Mouse (Mus musculus): Measurements from ENCODE around the gene Cfi. TPM values are rescaled to one million over a fixed set of nuclear protein-coding genes. Genes with fewer than 3 reads are reported as not detected.

Gene Cfi
- polyA plus RNA-seq, 1 experiment: not detected

- peaks cover 45% of the 10 kb centered on the region for H3K79me3 ChIP-seq (ENCODE audit: low read depth)
- TF ChIP-seq MAX (IDR thresholded peaks at IDR 0.05) (no peak), MYOD1 (IDR thresholded peaks at IDR 0.05; ENCODE audit: control insufficient read depth, insufficient read length, low read depth) (no peak), CEBPB (IDR thresholded peaks at IDR 0.05; ENCODE audit: low read depth) (no peak), USF1 (IDR thresholded peaks at IDR 0.05; ENCODE audit: low read depth) (no peak), MYOG (IDR thresholded peaks at IDR 0.05; ENCODE audit: control insufficient read depth, extremely low read depth, insufficient read length) (no peak), CTCF (IDR thresholded peaks at IDR 0.05; ENCODE audit: control insufficient read depth, insufficient read depth, insufficient read length) (no peak), FOSL1 (IDR thresholded peaks at IDR 0.05; ENCODE audit: insufficient read depth, low read length, poor library complexity, severe bottlenecking) (no peak)
- H3K27me3 ChIP-seq (ENCODE audit: control insufficient read depth, insufficient read depth, insufficient read length): no peaks in the 10 kb centered on the region
- peaks cover 45% of the 10 kb centered on the region for H3K36me3 ChIP-seq (ENCODE audit: control insufficient read depth, insufficient read depth)
- H3K79me2 ChIP-seq (ENCODE audit: control insufficient read depth, insufficient read depth): peaks cover 53% of the 10 kb centered on the region
- no peak overlapping the region for H3ac ChIP-seq (ENCODE audit: control insufficient read depth, insufficient read length, low read depth)
- H3K4me3 ChIP-seq (ENCODE audit: insufficient read depth, poor library complexity, severe bottlenecking): no peak overlapping the region
These were observed 9.0 kb upstream of the Cfi start for GRCm38 (mm10) chr3:129826691-129827090.

DNA sequence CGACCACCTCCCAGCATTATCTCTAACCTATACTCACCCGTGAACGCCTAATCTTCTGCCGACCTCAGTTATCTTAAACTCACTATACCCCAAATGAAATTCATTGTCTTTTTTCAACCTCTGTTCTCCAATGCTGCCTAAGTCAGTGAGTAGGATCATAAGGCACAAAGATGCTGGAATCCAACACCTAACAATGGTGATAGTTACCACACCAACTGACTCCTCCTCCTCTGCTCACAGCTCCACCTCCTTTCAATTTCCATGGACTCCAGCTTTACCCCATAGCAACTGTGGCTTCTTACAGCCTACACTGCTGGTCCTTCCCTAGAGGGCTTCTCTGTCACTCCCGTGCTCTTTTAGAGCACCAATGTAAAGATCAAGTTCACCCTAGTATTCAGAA lies 8.0 kb upstream of the Cfi start:
- Histone ChIP-seq H3K4me3 (ENCODE audit: insufficient read depth, poor library complexity, severe bottlenecking) (no peak overlapping the region), H3K27me3 (ENCODE audit: control insufficient read depth, insufficient read depth, insufficient read length) (no peaks in the 10 kb centered on the region), H3K79me3 (ENCODE audit: low read depth) (peaks cover 45% of the 10 kb centered on the region), H3K36me3 (ENCODE audit: control insufficient read depth, insufficient read depth) (peaks cover 40% of the 10 kb centered on the region), H3ac (ENCODE audit: control insufficient read depth, insufficient read length, low read depth) (no peak overlapping the region), H3K79me2 (ENCODE audit: control insufficient read depth, insufficient read depth) (peaks cover 53% of the 10 kb centered on the region)
- no peak for TF ChIP-seq USF1 (IDR thresholded peaks at IDR 0.05; ENCODE audit: low read depth)

GRCm38 (mm10) chr3:129830626-129831025 lies 5.1 kb upstream of the Cfi start:
- TF ChIP-seq CEBPB (IDR thresholded peaks at IDR 0.05; ENCODE audit: low read depth) (no peak), MAX (IDR thresholded peaks at IDR 0.05) (no peak), CTCF (IDR thresholded peaks at IDR 0.05; ENCODE audit: control insufficient read depth, insufficient read depth, insufficient read length) (no peak), MYOD1 (IDR thresholded peaks at IDR 0.05; ENCODE audit: control insufficient read depth, insufficient read length, low read depth) (no peak), FOSL1 (IDR thresholded peaks at IDR 0.05; ENCODE audit: insufficient read depth, low read length, poor library complexity, severe bottlenecking) (no peak), MYOG (IDR thresholded peaks at IDR 0.05; ENCODE audit: control insufficient read depth, extremely low read depth, insufficient read length) (no peak), USF1 (IDR thresholded peaks at IDR 0.05; ENCODE audit: low read depth) (no peak)
- Histone ChIP-seq H3ac (ENCODE audit: control insufficient read depth, insufficient read length, low read depth) (peak overlapping the region; percentile 98), H3K27me3 (ENCODE audit: control insufficient read depth, insufficient read depth, insufficient read length) (peaks cover 2% of the 10 kb centered on the region), H3K79me2 (ENCODE audit: control insufficient read depth, insufficient read depth) (peaks cover 53% of the 10 kb centered on the region), H3K36me3 (ENCODE audit: control insufficient read depth, insufficient read depth) (peaks cover 16% of the 10 kb centered on the region), H3K79me3 (ENCODE audit: low read depth) (peaks cover 44% of the 10 kb centered on the region), H3K4me3 (ENCODE audit: insufficient read depth, poor library complexity, severe bottlenecking) (peak overlapping the region; percentile 82)

GRCm38 (mm10) chr3:129831035-129831568 lies 4.6 kb upstream of the Cfi start, which contains the start of gene Gar1:
Gar1 (minus strand) TSS chr3:129831396.
- Histone ChIP-seq H3K27me3 (ENCODE audit: control insufficient read depth, insufficient read depth, insufficient read length) (peaks cover 6% of the 10 kb centered on the region), H3K36me3 (ENCODE audit: control insufficient read depth, insufficient read depth) (peaks cover 13% of the 10 kb centered on the region), H3K79me2 (ENCODE audit: control insufficient read depth, insufficient read depth) (peaks cover 50% of the 10 kb centered on the region), H3K4me3 (ENCODE audit: insufficient read depth, poor library complexity, severe bottlenecking) (peak within 1 kb of the TSS; percentile 82), H3K79me3 (ENCODE audit: low read depth) (peaks cover 42% of the 10 kb centered on the region), H3ac (ENCODE audit: control insufficient read depth, insufficient read length, low read depth) (peak within 1 kb of the TSS; percentile 98)
- TF ChIP-seq CTCF (IDR thresholded peaks at IDR 0.05; ENCODE audit: control insufficient read depth, insufficient read depth, insufficient read length): no peak
- no peak for TF ChIP-seq FOSL1 (IDR thresholded peaks at IDR 0.05; ENCODE audit: insufficient read depth, low read length, poor library complexity, severe bottlenecking)
- peak; percentile 97 for TF ChIP-seq MAX (IDR thresholded peaks at IDR 0.05)
- peak; percentile 77 for TF ChIP-seq MYOD1 (IDR thresholded peaks at IDR 0.05; ENCODE audit: control insufficient read depth, insufficient read length, low read depth)
- TF ChIP-seq USF1 (IDR thresholded peaks at IDR 0.05; ENCODE audit: low read depth): no peak
- no peak for TF ChIP-seq MYOG (IDR thresholded peaks at IDR 0.05; ENCODE audit: control insufficient read depth, extremely low read depth, insufficient read length)
- TF ChIP-seq CEBPB (IDR thresholded peaks at IDR 0.05; ENCODE audit: low read depth): no peak

- Histone ChIP-seq H3K4me3 (ENCODE audit: insufficient read depth, poor library complexity, severe bottlenecking) (no peak overlapping the region), H3K79me3 (ENCODE audit: low read depth) (no peaks in the 10 kb centered on the region), H3K79me2 (ENCODE audit: control insufficient read depth, insufficient read depth) (no peaks in the 10 kb centered on the region), H3ac (ENCODE audit: control insufficient read depth, insufficient read length, low read depth) (no peak overlapping the region), H3K27me3 (ENCODE audit: control insufficient read depth, insufficient read depth, insufficient read length) (peaks cover 16% of the 10 kb centered on the region), H3K36me3 (ENCODE audit: control insufficient read depth, insufficient read depth) (no peaks in the 10 kb centered on the region)
- TF ChIP-seq USF1 (IDR thresholded peaks at IDR 0.05; ENCODE audit: low read depth) (no peak), CTCF (IDR thresholded peaks at IDR 0.05; ENCODE audit: control insufficient read depth, insufficient read depth, insufficient read length) (no peak), MAX (IDR thresholded peaks at IDR 0.05) (no peak), FOSL1 (IDR thresholded peaks at IDR 0.05; ENCODE audit: insufficient read depth, low read length, poor library complexity, severe bottlenecking) (no peak), MYOG (IDR thresholded peaks at IDR 0.05; ENCODE audit: control insufficient read depth, extremely low read depth, insufficient read length) (no peak), MYOD1 (IDR thresholded peaks at IDR 0.05; ENCODE audit: control insufficient read depth, insufficient read length, low read depth) (no peak), CEBPB (IDR thresholded peaks at IDR 0.05; ENCODE audit: low read depth) (no peak)
These were observed 490 bp downstream of the Cfi start for GRCm38 (mm10) chr3:129836051-129836697.

Data from C2C12 (cell line).